Mouse (Mus musculus): ENCODE measurements around the gene Crlf1. TPM values are rescaled to one million over a fixed set of nuclear protein-coding genes. Genes with fewer than 3 reads are reported as not detected.
"Not testable (repeated sequence)": the region's sequence is repeated elsewhere in the genome, so short reads cannot be mapped to it uniquely, and the experiment has no call there.

The Crlf1 gene
- polyA plus RNA-seq, 1 experiment from 2014 or later = 2.4 TPM

GRCm38 (mm10) chr8:70504291-70504716 is 11.3 kb downstream of the Crlf1 start:
- Histone ChIP-seq H3K4me1 (peaks cover 52% of the 10 kb centered on the region), H3K9ac (no peak overlapping the region), H3K27ac (no peak overlapping the region), H3K4me2 (no peak overlapping the region), H3K4me3 (no peak overlapping the region), H3K27me3 (replicated peaks) (peaks cover 50% of the 10 kb centered on the region), H3K36me3 (replicated peaks) (peaks cover 8% of the 10 kb centered on the region; the same call in 1 of the 2 replicates), H3K9me3 (no peaks in the 10 kb centered on the region)
- ATAC-seq (replicated peaks) = no peak
- WGBS = 60% methylated on average over 16 of the region's 16 CpGs

GRCm38 (mm10) chr8:70504851-70505250 is 11.9 kb downstream of the Crlf1 start:
- peaks cover 44% of the 10 kb centered on the region for H3K27me3 ChIP-seq (replicated peaks)
- WGBS = 73% methylated on average over 3 of the region's 3 CpGs
- H3K4me3 ChIP-seq = no peak overlapping the region
- peaks cover 56% of the 10 kb centered on the region for H3K4me1 ChIP-seq
- no peak for ATAC-seq (replicated peaks)
- H3K4me2 ChIP-seq = peak overlapping the region; percentile 87; the same call in 1 of the 2 replicates
- no peak overlapping the region for H3K27ac ChIP-seq
- no peak overlapping the region for H3K9ac ChIP-seq
- H3K36me3 ChIP-seq (replicated peaks) = peaks cover 8% of the 10 kb centered on the region; the same call in 1 of the 2 replicates
- H3K9me3 ChIP-seq = no peaks in the 10 kb centered on the region

- peak overlapping the region; percentile 87 for H3K4me2 ChIP-seq
- H3K36me3 ChIP-seq (replicated peaks) = peaks cover 8% of the 10 kb centered on the region; the same call in 1 of the 2 replicates
- 35% methylated on average over 32 of the region's 32 CpGs for WGBS
- ATAC-seq (replicated peaks) = peak; percentile 28
- peaks cover 35% of the 10 kb centered on the region for H3K27me3 ChIP-seq (replicated peaks)
- H3K27ac ChIP-seq = peak overlapping the region; percentile 95
- peak overlapping the region; percentile 80 for H3K4me3 ChIP-seq
- peak overlapping the region; percentile 92 for H3K9ac ChIP-seq
- H3K9me3 ChIP-seq = no peaks in the 10 kb centered on the region
- H3K4me1 ChIP-seq = peaks cover 52% of the 10 kb centered on the region
Measured at GRCm38 (mm10) chr8:70505698-70506327, 12.9 kb downstream of the Crlf1 start.

DNA sequence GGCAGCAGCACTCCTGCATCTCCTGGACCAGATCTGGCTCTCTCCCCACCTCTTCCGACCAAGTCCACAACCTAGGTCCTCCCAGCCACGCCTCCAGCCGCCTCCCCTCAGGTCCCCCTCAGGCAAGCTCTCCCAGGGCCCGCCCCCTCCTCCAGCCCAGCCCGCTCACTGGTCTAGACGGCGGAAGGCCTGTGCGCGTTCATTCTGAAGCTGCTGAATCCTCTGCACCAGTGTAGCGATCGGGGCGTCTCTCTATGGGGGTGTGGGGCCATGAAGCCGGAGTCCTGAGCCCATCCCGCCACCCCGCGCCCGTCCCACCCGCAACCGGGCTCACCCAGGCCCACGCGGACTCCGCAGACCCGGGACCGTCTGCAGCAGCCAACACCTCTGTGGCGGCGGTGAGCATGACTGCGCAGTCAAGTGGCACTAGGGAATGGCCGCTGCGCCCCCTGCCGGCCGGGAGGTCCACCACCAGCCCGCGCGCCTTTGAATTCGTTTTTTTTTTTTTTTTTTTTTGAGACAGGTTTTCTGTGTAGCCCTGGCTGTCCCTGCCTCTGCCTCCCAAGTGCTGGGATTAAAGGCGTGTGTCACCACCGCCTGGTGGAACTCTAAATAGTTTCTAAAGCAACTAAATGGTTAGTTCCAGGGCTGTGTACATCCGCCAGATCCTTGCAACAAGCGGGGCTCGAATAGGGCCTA is 13.5 kb downstream of the Crlf1 start, which contains the start of gene Rex1bd:
Gene Rex1bd, minus strand, starts transcription at position 425 of the 699 bp plus-strand sequence.
- Histone ChIP-seq H3K4me3 (peak within 1 kb of the TSS; percentile 80), H3K27me3 (replicated peaks) (peaks cover 28% of the 10 kb centered on the region), H3K27ac (peak within 1 kb of the TSS; percentile 95), H3K36me3 (replicated peaks) (peaks cover 8% of the 10 kb centered on the region; the same call in 1 of the 2 replicates), H3K4me1 (peaks cover 53% of the 10 kb centered on the region), H3K9ac (peak within 1 kb of the TSS; percentile 92), H3K4me2 (peak within 1 kb of the TSS; percentile 87), H3K9me3 (no peaks in the 10 kb centered on the region)
- 3% methylated on average over 40 of the region's 40 CpGs for WGBS
- peak; percentile 83 for ATAC-seq (replicated peaks)

DNA sequence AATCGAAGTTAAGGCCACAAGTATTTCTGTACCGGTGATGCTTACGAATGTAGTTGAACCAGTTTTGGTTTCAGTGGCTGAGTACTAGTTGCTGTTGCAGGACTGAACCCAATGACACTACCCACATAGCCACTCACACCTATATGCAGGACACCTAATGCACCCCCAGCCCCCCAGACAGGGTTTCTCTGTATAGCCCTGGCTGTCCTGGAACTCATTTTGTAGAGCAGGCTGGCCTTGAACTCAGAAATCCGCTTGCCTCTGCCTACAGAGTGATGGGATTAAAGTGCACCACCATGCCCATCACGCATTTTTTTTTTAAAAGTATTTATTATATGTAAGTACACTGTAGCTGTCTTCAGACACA is 14.1 kb downstream of the Crlf1 start:
- no peaks in the 10 kb centered on the region for H3K9me3 ChIP-seq
- H3K4me1 ChIP-seq = peaks cover 55% of the 10 kb centered on the region
- 62% methylated on average over 5 of the region's 5 CpGs for WGBS
- no peak for ATAC-seq (replicated peaks)
- peaks cover 23% of the 10 kb centered on the region for H3K27me3 ChIP-seq (replicated peaks)
- H3K4me3 ChIP-seq = peak overlapping the region; percentile 80; the same call in 1 of the 2 replicates
- peaks cover 8% of the 10 kb centered on the region; the same call in 1 of the 2 replicates for H3K36me3 ChIP-seq (replicated peaks)
- H3K9ac ChIP-seq = no peak overlapping the region
- H3K4me2 ChIP-seq = peak overlapping the region; percentile 87; the same call in 1 of the 2 replicates
- peak overlapping the region; percentile 95 for H3K27ac ChIP-seq

GRCm38 (mm10) chr8:70509281-70509952 is 16.5 kb downstream of the Crlf1 start:
- Histone ChIP-seq H3K36me3 (replicated peaks) (peaks cover 8% of the 10 kb centered on the region; the same call in 1 of the 2 replicates), H3K4me2 (peak overlapping the region; percentile 95), H3K27ac (peak overlapping the region; percentile 97; the same call in 1 of the 2 replicates), H3K9ac (peak overlapping the region; percentile 88), H3K9me3 (no peaks in the 10 kb centered on the region), H3K4me3 (peak overlapping the region; percentile 88), H3K27me3 (replicated peaks) (no peaks in the 10 kb centered on the region), H3K4me1 (peaks cover 41% of the 10 kb centered on the region)
- ATAC-seq (replicated peaks) = no peak
- WGBS = 12% methylated on average over 25 of the region's 25 CpGs

GRCm38 (mm10) chr8:70510228-70510915 is 17.4 kb downstream of the Crlf1 start, which contains the start of gene Uba52:
Uba52 (minus strand) TSS chr8:70510801.
- 1% methylated on average over 74 of the region's 74 CpGs for WGBS
- Histone ChIP-seq H3K4me1 (peaks cover 33% of the 10 kb centered on the region), H3K4me3 (peak within 1 kb of the TSS; percentile 88), H3K36me3 (replicated peaks) (peaks cover 8% of the 10 kb centered on the region; the same call in 1 of the 2 replicates), H3K4me2 (peak within 1 kb of the TSS; percentile 95), H3K27ac (peak within 1 kb of the TSS; percentile 97), H3K9ac (peak within 1 kb of the TSS; percentile 88), H3K27me3 (replicated peaks) (no peaks in the 10 kb centered on the region), H3K9me3 (no peaks in the 10 kb centered on the region)
- ATAC-seq (replicated peaks) = peak; percentile 86

DNA sequence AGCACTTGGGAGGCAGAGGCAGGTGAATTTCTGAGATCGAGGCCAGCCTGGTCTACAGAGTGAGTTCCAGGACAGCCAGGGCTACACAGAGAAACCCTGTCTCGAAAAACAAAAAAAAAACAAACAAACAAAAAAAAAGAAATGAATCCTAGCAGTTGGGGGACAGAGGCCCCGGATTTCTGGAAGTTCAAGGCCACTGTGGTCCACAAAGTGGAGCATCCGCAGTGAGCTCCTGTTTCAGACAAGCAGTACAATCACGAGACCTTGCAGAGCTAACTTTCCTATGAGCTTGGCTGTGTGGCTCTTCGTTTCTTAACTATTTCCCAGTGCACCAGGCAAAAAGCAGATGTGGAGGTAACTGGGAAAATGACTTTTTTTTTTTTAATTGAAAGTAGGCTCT is 18.2 kb downstream of the Crlf1 start:
- not testable (repeated sequence) for H3K9ac ChIP-seq; H3K27me3 ChIP-seq (replicated peaks)

GRCm38 (mm10) chr8:70511770-70512169 is 18.8 kb downstream of the Crlf1 start:
- no peak overlapping the region for H3K27ac ChIP-seq
- WGBS = 92% methylated on average over 2 of the region's 2 CpGs
- no peak overlapping the region for H3K4me3 ChIP-seq
- H3K4me1 ChIP-seq = peaks cover 25% of the 10 kb centered on the region
- no peak overlapping the region for H3K9ac ChIP-seq
- H3K4me2 ChIP-seq = no peak overlapping the region
- H3K9me3 ChIP-seq = no peaks in the 10 kb centered on the region
- no peaks in the 10 kb centered on the region for H3K27me3 ChIP-seq (replicated peaks)
- no peak for ATAC-seq (replicated peaks)
- peaks cover 8% of the 10 kb centered on the region; the same call in 1 of the 2 replicates for H3K36me3 ChIP-seq (replicated peaks)

More for the DNA sequence above, 18.2 kb downstream of the Crlf1 start:
- 91% methylated on average over 6 of the region's 6 CpGs for WGBS
- H3K27ac ChIP-seq = peak overlapping the region; percentile 97
- H3K4me2 ChIP-seq = peak overlapping the region; percentile 95
- H3K4me1 ChIP-seq = peaks cover 27% of the 10 kb centered on the region
- not testable (repeated sequence) for H3K9me3 ChIP-seq; ATAC-seq (replicated peaks); H3K36me3 ChIP-seq (replicated peaks)
- peak overlapping the region; percentile 88 for H3K4me3 ChIP-seq

DNA sequence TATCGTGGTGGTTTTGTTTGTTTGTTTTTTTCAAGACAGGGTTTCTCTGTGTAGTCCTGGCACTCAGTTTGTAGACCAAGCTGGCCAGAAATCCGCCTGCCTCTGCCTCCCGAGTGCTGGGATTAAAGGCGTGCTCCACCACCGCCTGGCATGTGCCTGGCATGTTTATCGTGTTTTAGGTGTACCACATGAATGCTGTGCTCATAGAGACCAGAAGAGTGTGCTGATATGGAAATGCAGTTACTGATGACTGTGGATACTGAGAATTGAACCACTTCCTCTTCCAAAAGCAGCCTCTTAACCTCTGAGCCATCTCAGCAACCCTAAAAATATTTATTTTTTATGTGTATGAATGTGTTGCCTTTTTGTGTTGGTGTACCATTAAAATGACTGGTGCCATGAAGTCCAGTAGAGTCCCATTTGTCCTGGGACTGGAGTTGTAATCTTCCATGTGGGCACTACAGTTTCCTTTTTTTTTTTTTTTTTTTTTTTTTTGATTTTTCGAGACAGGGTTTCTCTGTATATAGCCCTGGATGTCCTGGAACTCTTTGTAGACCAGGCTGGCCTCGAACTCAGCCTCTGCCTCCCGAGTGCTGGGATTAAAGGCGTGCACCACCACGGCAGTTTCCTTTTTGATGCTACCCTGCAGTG is 19.4 kb downstream of the Crlf1 start:
- Histone ChIP-seq H3K9ac (no peak overlapping the region), H3K9me3 (no peaks in the 10 kb centered on the region), H3K27me3 (replicated peaks) (no peaks in the 10 kb centered on the region), H3K4me2 (no peak overlapping the region), H3K4me3 (no peak overlapping the region), H3K4me1 (peaks cover 22% of the 10 kb centered on the region), H3K27ac (no peak overlapping the region), H3K36me3 (replicated peaks) (peaks cover 7% of the 10 kb centered on the region; the same call in 1 of the 2 replicates)
- WGBS = 90% methylated on average over 11 of the region's 11 CpGs
- no peak for ATAC-seq (replicated peaks)

DNA sequence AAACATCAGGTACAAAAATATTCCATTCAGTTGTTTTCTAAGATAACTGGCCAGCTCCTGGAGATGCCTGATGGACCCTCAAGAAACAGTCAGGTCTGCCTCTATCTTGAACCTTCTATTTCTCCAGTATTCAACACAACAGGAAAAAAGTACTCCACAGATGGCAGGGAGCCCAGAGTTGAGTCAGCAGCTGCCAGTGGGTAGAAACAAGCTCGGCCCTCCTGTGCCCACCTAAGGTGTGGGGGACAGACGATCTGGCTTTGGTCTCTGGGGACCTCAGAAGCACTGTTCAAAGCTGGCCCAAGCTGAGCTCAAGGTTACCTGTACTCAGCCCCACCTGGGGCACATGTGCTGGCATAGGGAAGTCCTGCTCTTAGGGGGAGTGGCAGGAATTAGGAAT is 20.5 kb downstream of the Crlf1 start:
- Histone ChIP-seq H3K27ac (no peak overlapping the region), H3K4me2 (no peak overlapping the region), H3K36me3 (replicated peaks) (no peaks in the 10 kb centered on the region), H3K27me3 (replicated peaks) (no peaks in the 10 kb centered on the region), H3K4me3 (no peak overlapping the region), H3K9me3 (no peaks in the 10 kb centered on the region), H3K4me1 (peaks cover 20% of the 10 kb centered on the region), H3K9ac (no peak overlapping the region)
- no peak for ATAC-seq (replicated peaks)
- WGBS = 83% methylated on average over 2 of the region's 2 CpGs
